8 mouse cellular contexts compared by ENCODE assay signal in genomic region chr1:167306451-167307240, GRCm38 (mm10). TPM values are rescaled to one million over a fixed set of nuclear protein-coding genes. Genes with fewer than 3 reads are reported as not detected.
DNase-seq lines count a peak whose midpoint lies in the region; ATAC-seq and TF ChIP-seq lines count a peak whose summit lies in the region.

No protein-coding gene starts in this region.

- peak; percentile 44 for DNase-seq in midbrain, embryonic 14.5 days
- DNase-seq in Patski (ENCODE audit: low read depth, low spot score): no peak
- peak; percentile 38 for DNase-seq in cerebellum, adult 9-11 months
- peak; percentile 61 for DNase-seq in lung, embryonic 14.5 days
- DNase-seq in spleen, adult 2 months (ENCODE audit: low read depth in 1 of 2, low spot score in 2 of 2): peak; percentile 56 to 67

- no peak for TF ChIP-seq POLR2A in spleen, adult 2 months (IDR thresholded peaks at IDR 0.05; ENCODE audit: low read depth, low read length)

- no peak overlapping the region for H3K4me3 ChIP-seq in midbrain, embryonic 14.5 days (replicated peaks; ENCODE audit: low read depth, low read length)
- no peak overlapping the region for H3K4me3 ChIP-seq in midbrain, embryonic 13.5 days (replicated peaks)
- no peak overlapping the region for H3K4me3 ChIP-seq in lung, embryonic 14.5 days (ENCODE audit: low read depth, low read length)
- no peak overlapping the region for H3K4me3 ChIP-seq in spleen, adult 2 months (ENCODE audit: extremely low read depth, insufficient read depth, insufficient read length)

- no peaks in the 10 kb centered on the region for H3K27me3 ChIP-seq in midbrain, embryonic 14.5 days (ENCODE audit: control insufficient read depth, insufficient read depth, low read length)
- H3K27me3 ChIP-seq in midbrain, embryonic 13.5 days: no peaks in the 10 kb centered on the region
- no peaks in the 10 kb centered on the region for H3K27me3 ChIP-seq in Patski
- H3K27me3 ChIP-seq in lung, embryonic 14.5 days (ENCODE audit: insufficient read depth, low read length): no peaks in the 10 kb centered on the region
- no peaks in the 10 kb centered on the region for H3K27me3 ChIP-seq in spleen, adult 2 months (ENCODE audit: control insufficient read depth, insufficient read depth, low read length)

- no peaks in the 10 kb centered on the region for H3K36me3 ChIP-seq in midbrain, embryonic 14.5 days (ENCODE audit: control insufficient read depth, insufficient read depth, low read length)
- H3K36me3 ChIP-seq in midbrain, embryonic 13.5 days: 0 out of 2 replicates have a peak, but pooled peaks cover 3% of the 10 kb centered on the region
- 0 out of 2 replicates have a peak, but pooled peaks cover 3% of the 10 kb centered on the region for H3K36me3 ChIP-seq in lung, embryonic 14.5 days (ENCODE audit: insufficient read depth)
- H3K36me3 ChIP-seq in spleen, adult 2 months (ENCODE audit: control insufficient read depth, insufficient read depth, low read length): no peaks in the 10 kb centered on the region; the same call in 1 of the 2 replicates

- peak; percentile 70 for TF ChIP-seq CTCF in Patski (IDR thresholded peaks at IDR 0.05)
- TF ChIP-seq CTCF in lung, embryonic 14.5 days (IDR thresholded peaks at IDR 0.05; ENCODE audit: low read depth): peak; percentile 42
- TF ChIP-seq CTCF in spleen, adult 2 months (IDR thresholded peaks at IDR 0.05; ENCODE audit: extremely low read depth, insufficient read depth, insufficient read length, insufficient replicate concordance): peak; percentile 60; the same call in 1 of the 2 replicates

- in situ Hi-C loops in Patski (cut with MboI; ENCODE audit: low pct_unique_long_range_greater_than_20kb): no loop called here

- CTCF ChIA-PET in Patski (lab: Charles Lee): interaction anchor here (0.7 to 1.3 kb wide), 6 partner anchors 8 to 86 kb away, joined by 3 to 7 read pairs (median 4); no protein-coding TSS in a partner anchor

- no peak for ATAC-seq in midbrain, embryonic 14.5 days (ENCODE audit: low FRiP score, low TSS enrichment)
- no peak for ATAC-seq in midbrain, embryonic 13.5 days
- no peak for ATAC-seq in Patski
- ATAC-seq in inflammation-experienced regulatory T-cells, adult 6 months: peak; percentile 44
- no peak for ATAC-seq in lung, embryonic 14.5 days (ENCODE audit: insufficient read depth)
- ATAC-seq in frontal cortex, adult (ENCODE audit: low TSS enrichment): no peak

- H3K9me3 ChIP-seq in midbrain, embryonic 14.5 days (ENCODE audit: control insufficient read depth, low read length): no peaks in the 10 kb centered on the region
- H3K9me3 ChIP-seq in midbrain, embryonic 13.5 days: no peaks in the 10 kb centered on the region
- H3K9me3 ChIP-seq in lung, embryonic 14.5 days (ENCODE audit: low read depth, low read length): no peaks in the 10 kb centered on the region

- WGBS in midbrain, embryonic 14.5 days: 76% methylated on average over 5 of the region's 5 CpGs
- 79% methylated on average over 5 of the region's 5 CpGs for WGBS in midbrain, embryonic 13.5 days
- 60% methylated on average over 5 of the region's 5 CpGs for WGBS in lung, embryonic 14.5 days
- 46% methylated on average over 5 of the region's 5 CpGs for WGBS in spleen, adult 2 months

- no peak overlapping the region for H3K9ac ChIP-seq in midbrain, embryonic 14.5 days (replicated peaks; ENCODE audit: low read length)
- H3K9ac ChIP-seq in midbrain, embryonic 13.5 days (replicated peaks): no peak overlapping the region
- H3K9ac ChIP-seq in lung, embryonic 14.5 days: no peak overlapping the region

- POLR2A ChIA-PET in Patski (lab: Charles Lee): interaction anchor here (0.7 to 1.2 kb wide), 2 partner anchors 16 to 39 kb away, joined by 3 read pairs; no protein-coding TSS in a partner anchor

- H3K4me1 ChIP-seq in midbrain, embryonic 14.5 days (ENCODE audit: control insufficient read depth, insufficient read depth, low read length): peaks cover 12% of the 10 kb centered on the region; the same call in 1 of the 2 replicates
- peaks cover 11% of the 10 kb centered on the region for H3K4me1 ChIP-seq in midbrain, embryonic 13.5 days (replicated peaks)
- peaks cover 5% of the 10 kb centered on the region; the same call in 1 of the 2 replicates for H3K4me1 ChIP-seq in lung, embryonic 14.5 days (ENCODE audit: insufficient read depth)
- H3K4me1 ChIP-seq in spleen, adult 2 months (ENCODE audit: control insufficient read depth, insufficient read depth, insufficient read length): peaks cover 3% of the 10 kb centered on the region; the same call in 1 of the 2 replicates

- H3K27ac ChIP-seq in midbrain, embryonic 14.5 days (replicated peaks; ENCODE audit: low read depth, low read length): no peak overlapping the region
- no peak overlapping the region for H3K27ac ChIP-seq in midbrain, embryonic 13.5 days
- no peak overlapping the region for H3K27ac ChIP-seq in lung, embryonic 14.5 days (ENCODE audit: low read depth)
- H3K27ac ChIP-seq in spleen, adult 2 months (ENCODE audit: insufficient read depth, low read length): no peak overlapping the region

- no peak overlapping the region for H3K4me2 ChIP-seq in midbrain, embryonic 14.5 days (ENCODE audit: low read length)
- H3K4me2 ChIP-seq in midbrain, embryonic 13.5 days (replicated peaks): no peak overlapping the region
- no peak overlapping the region for H3K4me2 ChIP-seq in lung, embryonic 14.5 days

RNA-seq across cellular contexts. Expression of gene Tmco1, which starts 1.5 kb away (rescaled TPM):
- polyA plus RNA-seq in midbrain, embryonic 14.5 days (2014; fragmentation: Nextera tagmentation; extraction: Ambion mirVana): 65.4 and 69.0 TPM in 2 replicates
- polyA plus RNA-seq in midbrain, embryonic 13.5 days (2015; fragmentation: Nextera tagmentation; extraction: Ambion mirVana): 75.3 and 76.9 TPM in 2 replicates
- polyA plus RNA-seq in Patski (2021): 153 TPM
- polyA plus RNA-seq in inflammation-experienced regulatory T-cells, adult 6 months (2017; shearing (Covaris generic)): 100 to 1,000 TPM; 100 to 124 (median 106) TPM
- 91.5 and 93.1 TPM in 2 replicates for polyA plus RNA-seq in lung, embryonic 14.5 days (2014; fragmentation: Nextera tagmentation; extraction: Ambion mirVana)
- polyA plus RNA-seq in spleen, adult 2 months (2012; rRNA removed): 13.6 and 17.5 TPM in 2 replicates

RNA-seq across cellular contexts. Expression of gene Uck2, which starts 21.5 kb away (rescaled TPM):
- polyA plus RNA-seq in midbrain, embryonic 14.5 days (2014; fragmentation: Nextera tagmentation; extraction: Ambion mirVana): 51.1 and 54.1 TPM in 2 replicates
- polyA plus RNA-seq in midbrain, embryonic 13.5 days (2015; fragmentation: Nextera tagmentation; extraction: Ambion mirVana): 67.6 and 70.1 TPM in 2 replicates
- polyA plus RNA-seq in Patski (2021): 66.4 TPM
- polyA plus RNA-seq in inflammation-experienced regulatory T-cells, adult 6 months (2017; shearing (Covaris generic)): 10 to 100 TPM; 22.3 to 28.8 (median 23.2) TPM
- 98.3 and 98.8 TPM in 2 replicates for polyA plus RNA-seq in lung, embryonic 14.5 days (2014; fragmentation: Nextera tagmentation; extraction: Ambion mirVana)
- 15.1 and 20.1 TPM in 2 replicates for polyA plus RNA-seq in spleen, adult 2 months (2012; rRNA removed)

RNA-seq across cellular contexts. Expression of gene Aldh9a1, which starts 43.1 kb away (rescaled TPM):
- 23.2 and 28.6 TPM in 2 replicates for polyA plus RNA-seq in midbrain, embryonic 14.5 days (2014; fragmentation: Nextera tagmentation; extraction: Ambion mirVana)
- polyA plus RNA-seq in midbrain, embryonic 13.5 days (2015; fragmentation: Nextera tagmentation; extraction: Ambion mirVana): 27.9 and 28.1 TPM in 2 replicates
- 61.1 TPM for polyA plus RNA-seq in Patski (2021)
- 10 to 100 TPM; 47.7 to 61.2 (median 56.2) TPM for polyA plus RNA-seq in inflammation-experienced regulatory T-cells, adult 6 months (2017; shearing (Covaris generic))
- 44.0 and 46.2 TPM in 2 replicates for polyA plus RNA-seq in lung, embryonic 14.5 days (2014; fragmentation: Nextera tagmentation; extraction: Ambion mirVana)
- polyA plus RNA-seq in spleen, adult 2 months (2012; rRNA removed): 14.6 and 16.6 TPM in 2 replicates
